Mouse (Mus musculus): Measurements from ENCODE around the gene Ddc. TPM values are rescaled to one million over a fixed set of nuclear protein-coding genes. Genes with fewer than 3 reads are reported as not detected.

The Ddc gene
- total RNA-seq, 1 experiment from 2014 or later: not detected

DNA sequence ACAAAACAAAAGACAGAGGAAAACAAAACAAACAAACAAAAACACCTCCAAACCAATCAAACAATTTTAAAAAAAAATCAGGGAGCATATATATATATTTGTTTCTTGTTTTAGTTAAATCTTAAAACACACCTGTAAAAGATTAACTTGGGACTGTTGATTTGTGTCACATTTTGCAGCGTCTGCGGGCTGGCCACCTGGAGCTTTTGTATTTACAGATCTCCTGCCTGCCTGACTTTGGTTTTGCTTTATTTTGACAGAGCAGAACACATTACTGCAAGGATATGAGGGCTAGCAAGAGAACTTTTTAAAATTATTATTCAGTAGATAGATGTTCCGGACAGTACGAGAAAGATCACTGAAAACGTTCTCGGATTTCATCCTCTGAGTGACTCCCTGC, 66.4 kb downstream of the Ddc start:
- no peak for ATAC-seq (replicated peaks; ENCODE audit: insufficient number of reproducible peaks, low FRiP score, low TSS enrichment, poor library complexity, severe bottlenecking)

DNA sequence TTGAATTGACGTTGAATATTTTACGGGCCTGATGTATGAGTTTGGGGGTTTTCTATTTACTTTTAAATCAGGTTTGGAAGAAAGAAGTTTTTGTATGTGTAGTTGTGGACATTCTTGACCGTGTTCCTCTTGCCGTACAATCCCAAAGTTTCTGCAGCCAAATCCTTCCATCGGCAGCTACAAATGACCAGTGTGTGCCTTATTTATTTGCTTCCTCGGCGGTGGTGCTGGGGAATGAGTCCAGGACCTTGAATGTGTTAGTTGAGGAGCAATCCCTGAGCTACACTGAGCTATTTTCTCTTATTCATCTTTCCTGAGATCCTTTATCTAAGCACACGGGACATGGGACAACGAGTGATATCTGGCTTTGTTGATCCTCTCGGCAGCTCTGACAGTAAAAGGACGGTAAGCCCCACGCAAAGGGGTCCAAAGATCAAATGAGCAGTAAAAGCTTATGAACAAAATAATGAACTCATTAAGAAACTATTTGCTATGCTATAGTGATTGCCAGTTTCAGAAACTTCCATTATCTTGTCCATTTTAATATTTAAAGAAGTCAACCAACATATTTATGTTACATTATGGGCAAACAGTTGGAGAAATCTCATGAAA, 67.0 kb downstream of the Ddc start:
- no peak for ATAC-seq (replicated peaks; ENCODE audit: insufficient number of reproducible peaks, low FRiP score, low TSS enrichment, poor library complexity, severe bottlenecking)

DNA sequence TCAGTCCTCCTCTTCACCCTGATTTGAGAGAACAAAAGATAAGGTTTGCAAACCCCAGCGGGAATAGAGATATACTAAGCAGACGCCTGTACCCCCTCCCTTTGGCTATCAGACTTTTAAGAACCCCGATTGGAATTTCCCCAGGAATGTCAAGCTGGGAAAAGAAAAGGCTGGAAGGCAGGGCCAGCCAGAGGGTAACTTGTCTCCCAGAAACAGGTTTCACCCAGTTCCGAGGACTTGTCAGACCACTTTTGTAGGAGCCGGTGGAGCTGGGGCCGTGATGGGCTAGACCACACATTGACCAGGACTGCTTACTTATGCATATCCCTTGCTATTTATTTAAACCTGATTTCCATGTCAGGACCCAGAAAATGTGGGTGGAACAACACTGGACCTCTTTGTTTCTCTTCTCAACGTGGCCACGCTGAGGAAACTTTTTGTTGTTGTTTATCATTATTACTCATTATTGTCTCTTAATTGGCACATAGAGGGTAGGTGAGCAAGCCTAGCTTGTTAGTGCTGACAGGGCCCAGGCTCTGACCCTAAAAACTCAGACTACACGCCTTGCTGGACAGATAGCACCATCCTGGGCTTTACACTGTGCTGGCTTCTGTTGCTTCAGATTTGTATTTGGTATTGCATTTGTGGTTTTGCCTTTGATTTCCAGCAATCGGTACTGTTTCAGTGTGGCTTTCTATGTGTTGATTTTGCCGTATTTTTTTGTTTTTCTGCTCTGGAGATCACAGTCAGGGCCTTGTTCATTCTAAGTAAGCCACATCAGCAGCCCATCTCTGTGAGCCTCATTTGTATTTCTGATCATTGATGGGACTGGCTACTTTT, 68.6 kb downstream of the Ddc start:
- ATAC-seq (replicated peaks; ENCODE audit: insufficient number of reproducible peaks, low FRiP score, low TSS enrichment, poor library complexity, severe bottlenecking): no peak

DNA sequence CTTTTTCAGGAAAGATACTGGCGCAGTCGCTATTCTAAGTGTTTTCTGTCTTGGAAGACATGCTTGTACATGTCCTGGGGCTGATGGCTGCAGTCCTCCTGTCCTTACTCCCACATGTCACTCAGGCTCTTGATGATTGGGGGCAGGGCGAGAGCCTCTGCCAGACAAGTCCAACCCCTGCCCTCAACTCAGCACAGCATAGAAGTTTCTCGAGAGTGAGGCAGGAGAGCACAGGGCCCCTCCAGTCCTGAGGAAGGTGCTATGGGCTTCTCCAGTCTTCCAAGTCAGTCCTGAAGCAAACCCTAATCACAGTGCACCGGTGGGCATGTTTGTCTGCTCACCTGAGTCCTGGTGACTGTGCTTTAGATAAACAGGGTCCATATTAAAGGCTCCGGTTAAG, 69.2 kb downstream of the Ddc start:
- no peak for ATAC-seq (replicated peaks; ENCODE audit: insufficient number of reproducible peaks, low FRiP score, low TSS enrichment, poor library complexity, severe bottlenecking)

DNA sequence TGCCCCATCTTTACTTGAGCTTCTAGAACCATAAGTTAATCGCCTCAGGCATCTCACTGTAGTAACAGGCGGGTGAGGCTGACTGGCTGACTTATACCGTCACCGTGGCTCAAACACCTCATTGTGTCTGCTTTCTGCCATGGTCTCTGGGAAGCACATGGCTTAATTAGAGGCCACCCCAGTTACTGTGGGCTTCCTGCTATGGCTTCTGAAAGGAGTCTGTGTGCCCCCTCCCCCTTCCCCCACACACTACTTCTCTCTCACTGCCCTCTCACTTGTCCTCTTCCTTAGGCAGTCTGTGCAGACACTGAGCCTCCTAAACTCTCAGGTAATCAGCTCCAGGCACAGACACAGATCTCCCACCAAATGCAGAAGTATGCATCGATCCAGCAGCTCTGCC, 69.7 kb downstream of the Ddc start:
- ATAC-seq (replicated peaks; ENCODE audit: insufficient number of reproducible peaks, low FRiP score, low TSS enrichment, poor library complexity, severe bottlenecking): no peak

DNA sequence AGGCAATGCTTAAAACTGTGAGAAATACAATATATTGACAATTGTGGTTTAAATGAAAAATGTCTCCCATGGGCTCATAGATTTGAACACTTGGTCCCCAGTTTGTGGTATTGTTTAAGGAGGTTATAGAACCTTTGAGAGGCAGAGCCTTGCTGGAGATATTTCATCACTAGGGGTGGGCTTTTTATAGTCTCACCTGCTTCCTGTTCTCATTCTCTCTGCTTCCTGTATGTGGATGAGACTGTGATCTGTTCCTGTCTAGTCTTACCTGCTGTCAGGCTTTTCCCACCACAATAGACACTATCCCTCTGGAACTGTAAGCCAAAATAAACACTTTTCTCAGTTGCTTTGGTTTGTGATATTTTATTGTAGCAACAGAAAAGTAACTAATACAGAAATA, 71.5 kb downstream of the Ddc start:
- ATAC-seq (replicated peaks; ENCODE audit: insufficient number of reproducible peaks, low FRiP score, low TSS enrichment, poor library complexity, severe bottlenecking): no peak

DNA sequence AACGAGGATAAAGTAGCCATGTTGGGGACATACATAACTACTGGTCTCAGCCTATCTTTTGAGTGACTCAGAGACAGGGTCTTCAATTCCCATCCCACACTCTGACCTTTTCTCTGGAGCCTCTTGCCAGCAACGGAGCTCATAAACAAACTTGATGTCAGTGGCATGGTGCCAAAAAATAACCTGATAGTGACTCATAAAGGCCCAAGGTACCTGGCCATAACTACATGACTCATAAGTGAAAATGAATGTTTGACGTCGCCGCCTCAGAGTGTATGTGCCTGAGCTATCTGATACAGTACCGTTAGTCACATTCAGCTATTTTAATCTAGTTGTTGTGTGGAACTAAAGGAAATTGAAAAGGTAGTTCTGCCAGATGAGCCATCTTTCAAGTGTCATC, 72.3 kb downstream of the Ddc start:
- ATAC-seq (replicated peaks; ENCODE audit: insufficient number of reproducible peaks, low FRiP score, low TSS enrichment, poor library complexity, severe bottlenecking): no peak

DNA sequence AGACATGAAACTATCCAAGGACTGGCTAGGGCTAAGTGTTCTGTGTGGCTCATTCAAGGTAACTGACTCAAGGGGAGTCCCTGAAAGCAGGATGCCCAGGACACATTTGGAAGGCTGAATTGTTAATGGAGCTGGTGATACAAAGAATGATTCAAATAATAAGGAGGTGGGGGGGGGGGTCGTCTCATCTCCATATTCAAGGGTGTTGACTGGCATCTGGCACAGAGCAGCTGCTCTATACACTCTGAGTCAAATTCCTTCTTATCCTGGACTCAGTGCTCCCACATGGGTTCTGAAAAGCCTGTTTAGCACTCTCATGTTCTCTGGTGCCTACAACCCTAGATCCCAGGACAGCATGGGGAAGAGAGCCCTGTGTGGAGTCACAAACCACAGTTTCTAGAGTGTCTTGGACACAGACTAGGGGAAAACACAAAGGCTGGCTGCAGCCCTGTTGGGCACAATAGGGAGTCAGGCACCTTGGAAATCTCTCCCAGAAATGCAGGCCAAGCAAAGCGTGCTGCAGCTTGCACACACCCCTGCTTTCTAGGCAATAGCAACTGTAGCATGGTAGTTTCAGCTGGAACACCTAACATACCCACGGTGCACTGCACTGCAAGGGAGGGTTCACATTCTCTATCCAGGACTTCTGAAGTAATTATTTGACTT, 72.8 kb downstream of the Ddc start:
- no peak for ATAC-seq (replicated peaks; ENCODE audit: insufficient number of reproducible peaks, low FRiP score, low TSS enrichment, poor library complexity, severe bottlenecking)

DNA sequence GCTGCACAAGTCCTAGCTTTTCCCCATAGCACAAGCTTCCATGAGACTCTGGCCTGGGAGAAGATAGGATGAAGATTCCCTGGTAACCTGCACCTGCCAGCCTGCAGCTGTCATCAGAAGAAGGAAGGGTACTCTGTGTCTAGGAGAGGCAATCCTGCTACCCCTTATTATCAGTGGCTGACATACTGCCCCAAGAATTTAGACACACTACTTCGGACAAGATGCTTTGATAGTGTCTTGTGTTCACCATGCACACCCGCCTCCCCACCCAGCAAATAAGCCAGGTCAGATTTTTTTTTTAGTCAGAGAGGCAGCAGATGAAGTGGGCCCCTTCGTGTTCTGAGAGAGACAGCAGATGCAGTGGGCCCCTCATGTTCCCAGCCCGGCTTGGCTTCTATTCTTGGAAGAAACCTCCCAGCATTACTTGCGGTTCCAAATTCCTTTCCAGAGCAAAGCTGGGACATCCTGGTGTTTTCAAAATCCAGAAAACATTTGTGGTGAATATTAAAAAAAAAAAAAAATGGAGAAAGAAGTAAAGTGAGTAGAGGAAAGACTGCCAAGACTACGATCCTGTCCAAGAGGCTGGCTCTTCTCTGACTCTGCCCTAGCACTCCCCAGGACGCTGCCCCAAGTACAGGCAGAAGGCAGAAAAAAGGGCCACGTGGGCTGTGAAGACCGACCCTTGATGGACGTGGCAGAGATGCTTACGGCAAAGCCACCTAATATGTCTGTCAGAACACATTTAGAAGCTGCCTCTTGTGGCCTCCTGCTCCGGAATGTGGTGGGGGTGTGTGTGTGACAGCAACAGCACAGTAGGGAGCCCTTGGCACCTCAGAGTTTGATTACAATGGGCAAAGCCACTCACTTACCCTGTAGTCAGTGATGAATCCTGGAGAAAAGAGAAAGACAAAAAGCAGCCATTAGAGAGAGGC, 73.7 kb downstream of the Ddc start:
- ATAC-seq (replicated peaks; ENCODE audit: insufficient number of reproducible peaks, low FRiP score, low TSS enrichment, poor library complexity, severe bottlenecking): no peak

DNA sequence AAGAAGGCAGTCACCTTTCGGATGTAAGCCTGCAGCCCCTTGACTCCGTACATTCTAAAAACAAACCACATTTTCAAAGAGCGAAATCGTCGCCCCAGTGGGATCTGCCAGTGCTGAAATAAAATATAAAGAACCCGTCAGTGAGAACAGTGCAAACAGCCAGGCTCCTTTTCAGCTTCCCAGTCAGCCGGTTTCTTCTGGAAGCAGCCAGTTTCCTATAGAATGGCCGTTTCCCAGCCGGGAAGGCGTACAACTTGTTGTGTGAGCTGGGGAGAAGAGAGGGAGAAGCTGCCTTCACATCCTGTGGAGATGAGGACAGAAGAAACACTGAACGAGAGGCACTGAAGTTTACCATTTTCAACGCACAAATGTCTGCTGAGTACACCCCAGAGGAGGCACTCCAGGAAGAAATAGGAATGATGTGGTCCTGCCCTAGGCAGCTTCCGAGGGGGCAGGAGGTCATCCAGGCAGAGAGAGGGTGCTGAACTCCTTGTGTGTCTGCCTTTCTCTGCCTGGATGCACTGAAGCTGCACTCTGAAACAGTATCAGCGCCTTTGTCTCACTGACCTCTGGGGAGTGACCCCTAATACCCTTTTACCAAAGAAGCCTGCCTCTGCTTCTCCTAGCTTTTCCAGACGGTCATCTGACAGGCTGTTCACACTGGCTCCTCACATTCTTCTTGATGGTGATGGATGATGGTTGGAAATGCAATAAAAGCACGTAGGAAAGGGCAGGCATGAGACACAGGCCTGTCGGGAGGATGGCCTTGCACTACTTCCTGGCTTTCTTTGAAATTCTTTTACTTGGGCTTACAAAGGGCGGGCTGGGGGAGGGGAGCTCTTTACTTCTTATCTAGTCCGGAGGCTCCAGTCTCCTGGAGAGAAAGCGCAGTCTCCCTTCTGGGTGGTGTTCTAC, 75.5 kb downstream of the Ddc start:
- no peak for ATAC-seq (replicated peaks; ENCODE audit: insufficient number of reproducible peaks, low FRiP score, low TSS enrichment, poor library complexity, severe bottlenecking)

DNA sequence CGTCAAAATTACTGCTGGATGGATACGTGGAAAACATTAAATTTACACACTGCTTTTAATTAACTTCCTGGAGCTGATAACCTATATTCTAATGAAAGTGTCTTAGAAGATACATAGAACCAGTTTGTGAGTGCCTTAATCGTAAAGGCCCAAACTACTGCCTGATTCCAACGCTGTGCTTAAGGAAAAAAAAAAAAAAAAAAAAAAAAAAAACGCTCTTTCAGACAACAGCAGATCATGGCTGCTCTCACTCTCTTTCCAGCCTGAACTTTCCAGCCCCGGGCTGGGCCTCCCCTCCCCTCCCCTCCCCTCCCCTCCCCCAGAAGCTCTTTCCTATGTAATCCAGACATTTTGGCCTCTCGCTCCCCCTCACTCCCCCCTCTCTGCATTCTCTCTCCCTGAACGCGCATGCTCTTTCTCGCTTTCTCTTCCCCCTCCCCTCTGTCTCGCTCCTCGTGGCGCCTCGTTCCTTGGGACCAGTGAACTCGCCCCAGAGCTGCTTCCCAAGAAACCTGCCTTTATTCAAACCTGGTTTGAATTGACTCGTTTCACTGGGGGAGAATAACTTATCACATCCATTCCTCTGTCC, 76.5 kb downstream of the Ddc start:
- no peak for ATAC-seq (replicated peaks; ENCODE audit: insufficient number of reproducible peaks, low FRiP score, low TSS enrichment, poor library complexity, severe bottlenecking)

DNA sequence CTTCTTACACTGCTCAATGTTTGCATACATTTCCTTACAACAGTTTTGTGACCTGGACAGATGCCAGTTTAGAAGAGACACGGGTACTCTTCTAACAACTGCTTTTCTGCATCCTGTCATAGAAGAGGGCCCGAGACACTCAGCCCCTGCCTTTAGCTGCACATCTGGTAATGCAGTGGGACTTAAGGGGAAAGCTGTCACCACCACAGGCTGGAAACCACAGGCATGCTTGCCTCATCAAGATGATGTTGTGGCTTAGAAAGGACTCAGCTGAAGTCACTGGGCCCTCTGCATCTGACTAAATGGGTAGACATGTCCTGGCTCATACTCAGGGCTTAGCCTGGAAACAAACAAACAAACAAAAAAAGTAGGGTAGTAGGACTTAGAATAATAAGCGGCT, 77.2 kb downstream of the Ddc start:
- no peak for ATAC-seq (replicated peaks; ENCODE audit: insufficient number of reproducible peaks, low FRiP score, low TSS enrichment, poor library complexity, severe bottlenecking)

DNA sequence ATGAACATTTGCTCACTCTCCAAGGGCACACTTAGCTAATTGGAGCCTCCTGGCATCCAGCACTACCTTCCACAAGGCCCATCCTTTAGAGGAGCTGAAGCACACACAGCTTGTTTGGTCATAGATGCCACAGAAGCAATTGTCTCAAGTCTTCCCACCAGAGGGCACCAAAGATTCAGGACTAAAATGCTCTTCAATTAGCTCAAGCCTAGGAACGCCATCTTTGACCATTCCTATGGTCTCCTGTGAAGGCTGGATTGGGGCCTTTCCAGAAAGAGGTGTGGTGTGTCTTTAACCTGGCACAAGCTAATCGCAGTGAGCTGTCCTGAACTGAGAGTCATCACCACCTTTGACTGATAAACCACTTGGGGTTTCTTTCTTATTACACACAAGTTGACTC, 77.7 kb downstream of the Ddc start:
- ATAC-seq (replicated peaks; ENCODE audit: insufficient number of reproducible peaks, low FRiP score, low TSS enrichment, poor library complexity, severe bottlenecking): peak; percentile 62

DNA sequence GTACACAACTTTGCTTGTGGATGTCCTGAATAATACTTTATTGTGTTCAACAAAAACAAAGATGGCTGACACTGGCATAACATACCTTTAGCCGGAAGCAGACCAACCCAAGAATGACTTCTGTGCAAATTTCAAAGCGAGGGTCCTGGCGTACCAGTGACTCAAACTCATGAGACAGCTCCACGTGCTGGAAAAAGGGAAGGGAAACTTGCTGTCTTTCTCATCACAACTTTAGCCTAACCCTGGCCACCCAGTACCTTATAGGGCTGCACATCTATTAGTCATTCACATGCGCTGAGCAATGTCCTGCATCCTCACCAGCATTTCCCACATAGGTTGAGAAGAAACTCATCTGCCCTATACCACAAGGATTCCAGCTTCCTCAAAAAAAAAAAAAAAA, 78.7 kb downstream of the Ddc start:
- ATAC-seq (replicated peaks; ENCODE audit: insufficient number of reproducible peaks, low FRiP score, low TSS enrichment, poor library complexity, severe bottlenecking): no peak

DNA sequence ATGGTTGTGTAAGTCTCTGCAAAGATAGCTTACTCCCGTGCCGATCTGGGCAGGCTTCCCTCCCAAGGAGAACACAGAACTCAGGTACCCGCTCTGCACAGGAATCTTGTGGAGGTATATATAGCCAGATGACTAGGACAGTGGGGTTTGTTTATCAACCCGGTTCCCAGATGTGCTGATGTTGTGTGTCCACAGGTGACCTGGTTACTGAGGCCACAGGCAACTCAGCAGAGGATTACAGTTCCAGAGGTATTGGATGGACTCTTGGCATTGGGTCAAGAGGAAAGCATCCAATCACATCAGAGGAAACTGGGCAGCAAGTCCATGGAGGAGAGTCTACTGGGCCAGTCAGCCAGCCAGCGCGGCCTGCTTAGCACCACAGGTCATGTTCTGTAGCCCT, 79.1 kb downstream of the Ddc start:
- 0 out of 2 replicates have a peak, but pooled peaks have one; percentile 32 for ATAC-seq (replicated peaks; ENCODE audit: insufficient number of reproducible peaks, low FRiP score, low TSS enrichment, poor library complexity, severe bottlenecking)

DNA sequence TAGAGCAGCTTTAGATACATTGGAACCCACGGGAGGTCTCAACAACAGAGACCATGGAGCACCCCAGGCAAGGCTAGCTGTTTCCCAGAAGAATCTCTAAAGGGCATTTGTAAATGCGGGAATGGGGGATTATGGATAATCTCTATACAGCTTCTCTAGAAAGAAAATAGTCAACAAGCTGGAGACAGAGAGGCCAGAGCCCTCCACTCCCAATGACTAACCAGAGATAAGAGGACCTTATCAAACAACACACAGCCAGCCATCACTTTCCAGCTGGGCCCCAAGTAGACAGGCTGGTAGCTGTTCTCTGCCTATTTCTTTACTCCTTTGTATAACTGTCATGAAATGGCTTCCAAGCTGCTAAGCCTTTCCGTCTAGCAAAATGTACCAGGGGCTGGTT, 82.2 kb downstream of the Ddc start:
- ATAC-seq (replicated peaks; ENCODE audit: insufficient number of reproducible peaks, low FRiP score, low TSS enrichment, poor library complexity, severe bottlenecking): no peak

DNA sequence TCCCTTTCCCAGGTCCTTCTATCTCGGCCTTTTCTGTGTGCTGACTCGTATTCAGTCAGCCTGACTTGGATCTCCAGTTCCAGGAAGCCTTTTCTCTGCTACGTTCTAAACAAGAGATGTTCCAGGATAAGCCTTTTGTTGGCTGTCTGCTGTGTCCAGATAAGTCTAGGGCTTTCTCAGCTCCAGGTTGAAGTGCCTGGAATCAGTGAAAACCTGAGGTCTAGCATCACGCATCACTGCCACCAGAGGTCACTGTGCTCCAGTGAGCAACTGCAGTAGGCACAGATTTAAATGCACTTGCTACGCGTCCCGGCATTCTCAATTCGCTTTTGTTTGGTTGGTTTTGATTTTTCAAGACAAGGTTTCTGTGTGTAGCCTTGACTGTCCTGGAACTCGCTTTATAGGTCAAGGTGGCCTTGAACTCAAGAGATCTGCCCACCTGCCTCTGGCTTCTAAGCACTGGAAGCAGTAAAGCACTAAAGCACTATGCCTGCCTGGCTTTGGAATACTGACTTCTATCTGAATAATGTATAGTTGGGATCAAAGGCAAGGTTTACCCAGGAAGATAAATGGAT, 86.0 kb downstream of the Ddc start:
- ATAC-seq (replicated peaks; ENCODE audit: insufficient number of reproducible peaks, low FRiP score, low TSS enrichment, poor library complexity, severe bottlenecking): peak; percentile 52

Measured in monocyte, adult 5-6 weeks (primary cell).